Mouse (Mus musculus): ENCODE results near the gene Tagap. TPM values are rescaled to one million over a fixed set of nuclear protein-coding genes. Genes with fewer than 3 reads are reported as not detected.
A peak's percentile ranks its signal among the peaks of the same experiment; 100 is the strongest.
"Not testable (repeated sequence)": the region's sequence is repeated elsewhere in the genome, so short reads cannot be mapped to it uniquely, and the experiment has no call there.

Tagap gene
- total RNA-seq, 2 experiments from 2014 or later: 3.1 to 3.4 TPM

- ATAC-seq (replicated peaks; ENCODE audit: low FRiP score, poor library complexity, severe bottlenecking): no peak
These were observed 19.7 kb upstream of the Tagap start for GRCm38 (mm10) chr17:7905936-7906685.

- no peak for ATAC-seq (replicated peaks; ENCODE audit: low FRiP score, poor library complexity, severe bottlenecking)
These were observed 11.1 kb upstream of the Tagap start for GRCm38 (mm10) chr17:7914596-7915227.

- no peak for ATAC-seq (replicated peaks; ENCODE audit: low FRiP score, poor library complexity, severe bottlenecking)
These were observed 10.0 kb upstream of the Tagap start for GRCm38 (mm10) chr17:7915791-7916190.

GRCm38 (mm10) chr17:7916782-7917574 is 8.8 kb upstream of the Tagap start:
- no peak for ATAC-seq (replicated peaks; ENCODE audit: low FRiP score, poor library complexity, severe bottlenecking)

GRCm38 (mm10) chr17:7918355-7918754 is 7.4 kb upstream of the Tagap start:
- no peak for ATAC-seq (replicated peaks; ENCODE audit: low FRiP score, poor library complexity, severe bottlenecking)

- no peak for ATAC-seq (replicated peaks; ENCODE audit: low FRiP score, poor library complexity, severe bottlenecking)
These were observed 6.6 kb upstream of the Tagap start for GRCm38 (mm10) chr17:7919209-7919608.

- no peak for ATAC-seq (replicated peaks; ENCODE audit: low FRiP score, poor library complexity, severe bottlenecking)
These were observed 3.2 kb upstream of the Tagap start for GRCm38 (mm10) chr17:7922564-7922963.

- no peak for ATAC-seq (replicated peaks; ENCODE audit: low FRiP score, poor library complexity, severe bottlenecking)
These were observed 1.5 kb upstream of the Tagap start for GRCm38 (mm10) chr17:7924185-7924725.

- ATAC-seq (replicated peaks; ENCODE audit: low FRiP score, poor library complexity, severe bottlenecking): peak; percentile 66; the same call in 1 of the 2 replicates
These were observed 2.1 kb downstream of the Tagap start for GRCm38 (mm10) chr17:7927582-7928535.

- ATAC-seq (replicated peaks; ENCODE audit: low FRiP score, poor library complexity, severe bottlenecking): no peak
These were observed 2.9 kb downstream of the Tagap start for GRCm38 (mm10) chr17:7928662-7929061.

GRCm38 (mm10) chr17:7929279-7929678 is 3.5 kb downstream of the Tagap start:
- ATAC-seq (replicated peaks; ENCODE audit: low FRiP score, poor library complexity, severe bottlenecking): no peak

GRCm38 (mm10) chr17:7931096-7931990 is 5.5 kb downstream of the Tagap start:
- no peak for ATAC-seq (replicated peaks; ENCODE audit: low FRiP score, poor library complexity, severe bottlenecking)

GRCm38 (mm10) chr17:7932121-7932520 is 6.3 kb downstream of the Tagap start:
- not testable (repeated sequence) for ATAC-seq (replicated peaks; ENCODE audit: low FRiP score, poor library complexity, severe bottlenecking)

GRCm38 (mm10) chr17:7939640-7940039 is 13.8 kb downstream of the Tagap start:
- ATAC-seq (replicated peaks; ENCODE audit: low FRiP score, poor library complexity, severe bottlenecking): no peak

- ATAC-seq (replicated peaks; ENCODE audit: low FRiP score, poor library complexity, severe bottlenecking): peak; percentile 93
These were observed 19.6 kb downstream of the Tagap start, which contains the start of gene Rsph3a for GRCm38 (mm10) chr17:7945117-7946052. Rsph3a (plus strand) TSS chr17:7945614.

GRCm38 (mm10) chr17:7946053-7946627 is 20.3 kb downstream of the Tagap start:
- ATAC-seq (replicated peaks; ENCODE audit: low FRiP score, poor library complexity, severe bottlenecking): peak; percentile 27

GRCm38 (mm10) chr17:7951333-7951732 is 25.5 kb downstream of the Tagap start:
- ATAC-seq (replicated peaks; ENCODE audit: low FRiP score, poor library complexity, severe bottlenecking): not testable (repeated sequence)

Measured in erythroid progenitor cell, adult 5-6 weeks (primary cell).